Mouse (Mus musculus): Measurements from ENCODE around the gene Clcn6. TPM values are rescaled to one million over a fixed set of nuclear protein-coding genes. Genes with fewer than 3 reads are reported as not detected.

The Clcn6 gene
- total RNA-seq, 1 experiment = 32.5 TPM

GRCm38 (mm10) chr4:148024003-148024402 is 14.6 kb downstream of the Clcn6 start:
- no peak for DNase-seq (ENCODE audit: low read depth, low spot score)
- Histone ChIP-seq H3K9ac (ENCODE audit: insufficient read depth, low read depth, low read length, poor library complexity, severe bottlenecking) (no peak overlapping the region), H3K9me3 (ENCODE audit: control insufficient read depth, insufficient read depth, low read depth, low read length) (no peaks in the 10 kb centered on the region), H3K4me1 (ENCODE audit: control insufficient read depth in 2 of 2, insufficient read depth in 2 of 2, low read length in 2 of 2, poor library complexity in 1 of 2) (no peaks in the 10 kb centered on the region), H3K36me3 (ENCODE audit: control insufficient read depth, insufficient read depth, low read length, poor library complexity, severe bottlenecking) (peaks cover 68% of the 10 kb centered on the region), H3K4me3 (ENCODE audit: insufficient read depth in 1 of 2, low read depth in 1 of 2, low read length in 2 of 2, poor library complexity in 1 of 2, severe bottlenecking in 1 of 2) (no peak overlapping the region), H3K27ac (ENCODE audit: insufficient read depth, low read depth, low read length, poor library complexity, severe bottlenecking) (no peak overlapping the region)
- in situ Hi-C loops (cut with MboI; ENCODE audit: low sequenced_read_pairs in 2 of 2, unreplicated experiment in 2 of 2) = no loop called here
- TF ChIP-seq ZC3H11A (IDR thresholded peaks at IDR 0.05; ENCODE audit: borderline replicate concordance, low read depth, low read length) (no peak), HCFC1 (IDR thresholded peaks at IDR 0.05; ENCODE audit: borderline replicate concordance, insufficient read depth, low read length) (no peak), MAFK (IDR thresholded peaks at IDR 0.05; ENCODE audit: insufficient read depth, low read depth, low read length) (no peak), CHD2 (IDR thresholded peaks at IDR 0.05; ENCODE audit: low read depth, low read length) (no peak)

- Histone ChIP-seq H3K4me3 (ENCODE audit: insufficient read depth in 1 of 2, low read depth in 1 of 2, low read length in 2 of 2, poor library complexity in 1 of 2, severe bottlenecking in 1 of 2) (no peak overlapping the region), H3K36me3 (ENCODE audit: control insufficient read depth, insufficient read depth, low read length, poor library complexity, severe bottlenecking) (peaks cover 77% of the 10 kb centered on the region), H3K9me3 (ENCODE audit: control insufficient read depth, insufficient read depth, low read depth, low read length) (no peaks in the 10 kb centered on the region), H3K9ac (ENCODE audit: insufficient read depth, low read depth, low read length, poor library complexity, severe bottlenecking) (no peak overlapping the region), H3K4me1 (ENCODE audit: control insufficient read depth in 2 of 2, insufficient read depth in 2 of 2, low read length in 2 of 2, poor library complexity in 1 of 2) (no peaks in the 10 kb centered on the region), H3K27ac (ENCODE audit: insufficient read depth, low read depth, low read length, poor library complexity, severe bottlenecking) (no peak overlapping the region)
- TF ChIP-seq ZC3H11A (IDR thresholded peaks at IDR 0.05; ENCODE audit: borderline replicate concordance, low read depth, low read length) (no peak), ZNF384 (IDR thresholded peaks at IDR 0.05; ENCODE audit: low read depth, low read length) (no peak), MAFK (IDR thresholded peaks at IDR 0.05; ENCODE audit: insufficient read depth, low read depth, low read length) (no peak), CHD2 (IDR thresholded peaks at IDR 0.05; ENCODE audit: low read depth, low read length) (no peak), HCFC1 (IDR thresholded peaks at IDR 0.05; ENCODE audit: borderline replicate concordance, insufficient read depth, low read length) (no peak)
- in situ Hi-C loops (cut with MboI; ENCODE audit: low sequenced_read_pairs in 2 of 2, unreplicated experiment in 2 of 2) = no loop called here
- no peak for DNase-seq (ENCODE audit: low read depth, low spot score)
Measured at GRCm38 (mm10) chr4:148018410-148018809, 20.2 kb downstream of the Clcn6 start.

- Histone ChIP-seq H3K36me3 (ENCODE audit: control insufficient read depth, insufficient read depth, low read length, poor library complexity, severe bottlenecking) (peaks cover 81% of the 10 kb centered on the region), H3K4me1 (ENCODE audit: control insufficient read depth in 2 of 2, insufficient read depth in 2 of 2, low read length in 2 of 2, poor library complexity in 1 of 2) (no peaks in the 10 kb centered on the region), H3K27ac (ENCODE audit: insufficient read depth, low read depth, low read length, poor library complexity, severe bottlenecking) (no peak overlapping the region), H3K9ac (ENCODE audit: insufficient read depth, low read depth, low read length, poor library complexity, severe bottlenecking) (no peak overlapping the region), H3K4me3 (ENCODE audit: insufficient read depth in 1 of 2, low read depth in 1 of 2, low read length in 2 of 2, poor library complexity in 1 of 2, severe bottlenecking in 1 of 2) (no peak overlapping the region), H3K9me3 (ENCODE audit: control insufficient read depth, insufficient read depth, low read depth, low read length) (no peaks in the 10 kb centered on the region)
- in situ Hi-C loops (cut with MboI; ENCODE audit: low sequenced_read_pairs in 2 of 2, unreplicated experiment in 2 of 2) = no loop called here
- TF ChIP-seq MAFK (IDR thresholded peaks at IDR 0.05; ENCODE audit: insufficient read depth, low read depth, low read length) = no peak
- TF ChIP-seq CHD2 (IDR thresholded peaks at IDR 0.05; ENCODE audit: low read depth, low read length) = no peak
- TF ChIP-seq ZNF384 (IDR thresholded peaks at IDR 0.05; ENCODE audit: low read depth, low read length) = no peak
- no peak for TF ChIP-seq ZC3H11A (IDR thresholded peaks at IDR 0.05; ENCODE audit: borderline replicate concordance, low read depth, low read length)
- no peak for TF ChIP-seq HCFC1 (IDR thresholded peaks at IDR 0.05; ENCODE audit: borderline replicate concordance, insufficient read depth, low read length)
- no peak for DNase-seq (ENCODE audit: low read depth, low spot score)
Measured at GRCm38 (mm10) chr4:148016981-148017380, 21.6 kb downstream of the Clcn6 start.

GRCm38 (mm10) chr4:148015418-148015817 is 23.2 kb downstream of the Clcn6 start:
- Histone ChIP-seq H3K9me3 (ENCODE audit: control insufficient read depth, insufficient read depth, low read depth, low read length) (no peaks in the 10 kb centered on the region), H3K9ac (ENCODE audit: insufficient read depth, low read depth, low read length, poor library complexity, severe bottlenecking) (no peak overlapping the region), H3K27ac (ENCODE audit: insufficient read depth, low read depth, low read length, poor library complexity, severe bottlenecking) (no peak overlapping the region), H3K36me3 (ENCODE audit: control insufficient read depth, insufficient read depth, low read length, poor library complexity, severe bottlenecking) (peaks cover 87% of the 10 kb centered on the region), H3K4me1 (ENCODE audit: control insufficient read depth in 2 of 2, insufficient read depth in 2 of 2, low read length in 2 of 2, poor library complexity in 1 of 2) (no peaks in the 10 kb centered on the region), H3K4me3 (ENCODE audit: insufficient read depth in 1 of 2, low read depth in 1 of 2, low read length in 2 of 2, poor library complexity in 1 of 2, severe bottlenecking in 1 of 2) (no peak overlapping the region)
- no peak for TF ChIP-seq CHD2 (IDR thresholded peaks at IDR 0.05; ENCODE audit: low read depth, low read length)
- no peak for TF ChIP-seq HCFC1 (IDR thresholded peaks at IDR 0.05; ENCODE audit: borderline replicate concordance, insufficient read depth, low read length)
- TF ChIP-seq MAFK (IDR thresholded peaks at IDR 0.05; ENCODE audit: insufficient read depth, low read depth, low read length) = no peak
- TF ChIP-seq ZNF384 (IDR thresholded peaks at IDR 0.05; ENCODE audit: low read depth, low read length) = no peak
- no peak for TF ChIP-seq ZC3H11A (IDR thresholded peaks at IDR 0.05; ENCODE audit: borderline replicate concordance, low read depth, low read length)
- peak; percentile 45 for DNase-seq (ENCODE audit: low read depth, low spot score)
- in situ Hi-C loops (cut with MboI; ENCODE audit: low sequenced_read_pairs in 2 of 2, unreplicated experiment in 2 of 2) = no loop called here

- H3K4me3 ChIP-seq (ENCODE audit: insufficient read depth in 1 of 2, low read depth in 1 of 2, low read length in 2 of 2, poor library complexity in 1 of 2, severe bottlenecking in 1 of 2) = no peak overlapping the region
- no peak overlapping the region for H3K9ac ChIP-seq (ENCODE audit: insufficient read depth, low read depth, low read length, poor library complexity, severe bottlenecking)
- in situ Hi-C loops (cut with MboI; ENCODE audit: low sequenced_read_pairs in 2 of 2, unreplicated experiment in 2 of 2) = no loop called here
- no peak for DNase-seq (ENCODE audit: low read depth, low spot score)
- H3K9me3 ChIP-seq (ENCODE audit: control insufficient read depth, insufficient read depth, low read depth, low read length) = no peaks in the 10 kb centered on the region
- peaks cover 86% of the 10 kb centered on the region for H3K36me3 ChIP-seq (ENCODE audit: control insufficient read depth, insufficient read depth, low read length, poor library complexity, severe bottlenecking)
- no peaks in the 10 kb centered on the region for H3K4me1 ChIP-seq (ENCODE audit: control insufficient read depth in 2 of 2, insufficient read depth in 2 of 2, low read length in 2 of 2, poor library complexity in 1 of 2)
- TF ChIP-seq CHD2 (IDR thresholded peaks at IDR 0.05; ENCODE audit: low read depth, low read length) = no peak
- no peak for TF ChIP-seq ZNF384 (IDR thresholded peaks at IDR 0.05; ENCODE audit: low read depth, low read length)
- TF ChIP-seq ZC3H11A (IDR thresholded peaks at IDR 0.05; ENCODE audit: borderline replicate concordance, low read depth, low read length) = no peak
- no peak for TF ChIP-seq HCFC1 (IDR thresholded peaks at IDR 0.05; ENCODE audit: borderline replicate concordance, insufficient read depth, low read length)
- no peak for TF ChIP-seq MAFK (IDR thresholded peaks at IDR 0.05; ENCODE audit: insufficient read depth, low read depth, low read length)
- H3K27ac ChIP-seq (ENCODE audit: insufficient read depth, low read depth, low read length, poor library complexity, severe bottlenecking) = no peak overlapping the region
Measured at GRCm38 (mm10) chr4:148012216-148012615, 26.4 kb downstream of the Clcn6 start.
